ENCODE assay signal across 16 mouse cellular contexts in the genomic region with DNA sequence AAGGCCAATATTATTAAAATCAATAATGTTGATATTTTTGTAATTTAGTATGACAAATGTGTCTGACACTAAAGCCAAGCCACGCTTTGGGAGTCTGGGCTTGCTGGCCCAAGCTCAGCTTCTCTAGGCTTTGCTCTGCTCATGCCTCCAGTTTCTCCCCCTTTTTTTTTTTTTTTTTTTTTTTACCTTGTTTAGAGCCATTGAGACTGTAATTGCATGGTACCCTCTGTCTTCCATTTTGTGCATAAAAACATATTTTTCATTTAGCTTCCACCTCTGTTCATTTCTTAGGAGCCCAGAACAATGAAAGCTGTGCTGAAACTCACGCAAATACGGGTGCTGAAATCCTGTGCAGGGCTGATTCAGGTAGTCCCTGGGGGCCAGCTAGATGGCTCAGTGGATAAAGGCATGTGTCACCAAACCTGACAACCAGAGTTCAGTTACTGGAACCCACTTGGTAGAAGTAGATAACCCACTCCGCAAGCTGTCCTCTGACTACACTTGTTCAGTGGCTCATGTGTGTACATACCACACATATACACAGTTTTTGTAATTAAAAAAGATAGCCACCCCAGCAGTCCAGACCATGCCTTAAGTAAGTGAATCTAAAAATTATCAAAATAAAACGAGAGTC. TPM values are rescaled to one million over a fixed set of nuclear protein-coding genes. Genes with fewer than 3 reads are reported as not detected.
DNase-seq lines count a peak whose midpoint lies in the region; ATAC-seq and TF ChIP-seq lines count a peak whose summit lies in the region.
"Had no signal": no experiment of that assay in that cellular context is flagged by ENCODE, and none has a peak within 500 bp of the region (broad histone marks: within the 10 kb centered on the region; RNA-seq: fewer than 3 reads in every experiment).

No protein-coding gene starts in this region.

- peak overlapping the region; percentile 95; the same call in 1 of the 2 replicates for H3K27ac ChIP-seq in heart, embryonic 10.5 days
- no peak overlapping the region for H3K27ac ChIP-seq in heart, adult 2 months
- peak overlapping the region; percentile 98 for H3K27ac ChIP-seq in MEL (ENCODE audit: control insufficient read depth, low read depth, low read length)
- H3K27ac ChIP-seq in layer of hippocampus, adult 2 months = no peak overlapping the region
- no peak overlapping the region for H3K27ac ChIP-seq in intestine, embryonic 15.5 days
- H3K27ac ChIP-seq: midbrain, embryonic 12.5 days had no signal

- no peak overlapping the region for H3K9ac ChIP-seq in heart, adult 2 months (ENCODE audit: low read depth, low read length)
- H3K9ac ChIP-seq in MEL (ENCODE audit: control insufficient read depth, low read depth, low read length, poor library complexity, severe bottlenecking) = peak overlapping the region; percentile 96
- H3K9ac ChIP-seq in intestine, embryonic 15.5 days = no peak overlapping the region
- H3K9ac ChIP-seq: limb, embryonic 15.5 days had no signal

- no peak for TF ChIP-seq EP300 in heart, adult 2 months (IDR thresholded peaks at IDR 0.05; ENCODE audit: insufficient read depth, low read depth, low read length)
- peak; percentile 70 to 84 for TF ChIP-seq EP300 in MEL (IDR thresholded peaks at IDR 0.05; ENCODE audit: low read depth in 1 of 2, low read length in 2 of 2)

- WGBS in heart, embryonic 10.5 days = 80% methylated on average over 5 of the region's 5 CpGs
- WGBS in heart, adult 2 months = 95% methylated on average over 5 of the region's 5 CpGs
- WGBS in intestine, embryonic 15.5 days = 88% methylated on average over 5 of the region's 5 CpGs

- TF ChIP-seq POLR2A in heart, adult 2 months (IDR thresholded peaks at IDR 0.05; ENCODE audit: insufficient read depth, low read depth, low read length) = no peak
- TF ChIP-seq POLR2A in MEL (IDR thresholded peaks at IDR 0.05; ENCODE audit: control insufficient read depth in 1 of 2, insufficient read depth in 1 of 2, low read depth in 1 of 2, low read length in 2 of 2, poor library complexity in 1 of 2) = no peak

- no peaks in the 10 kb centered on the region for H3K27me3 ChIP-seq in heart, embryonic 10.5 days (ENCODE audit: insufficient read depth, poor library complexity, severe bottlenecking)
- no peaks in the 10 kb centered on the region for H3K27me3 ChIP-seq in heart, adult 2 months (ENCODE audit: control insufficient read depth, insufficient read depth, low read length)
- no peaks in the 10 kb centered on the region for H3K27me3 ChIP-seq in MEL (ENCODE audit: control insufficient read depth in 1 of 2, insufficient read depth in 2 of 2, low read length in 2 of 2)
- no peaks in the 10 kb centered on the region for H3K27me3 ChIP-seq in intestine, embryonic 15.5 days (replicated peaks)
- H3K27me3 ChIP-seq: heart, embryonic 15.5 days; limb, embryonic 15.5 days had no signal

- ATAC-seq in megakaryocyte progenitor cell, adult 5-6 weeks (replicated peaks; ENCODE audit: poor library complexity) = peak; percentile 23; the same call in 1 of the 2 replicates
- ATAC-seq in intestine, embryonic 15.5 days = no peak
- ATAC-seq: inflammation-experienced regulatory T-cells, adult 6 months had no signal

- H3K4me2 ChIP-seq in intestine, embryonic 15.5 days (replicated peaks) = no peak overlapping the region

- TF ChIP-seq CTCF in heart, adult 2 months (IDR thresholded peaks at IDR 0.05) = no peak
- TF ChIP-seq CTCF in MEL (IDR thresholded peaks at IDR 0.05 in 2 of 3, conservative IDR thresholded peaks at IDR 0.05 in 1 of 3; ENCODE audit: control insufficient read depth in 1 of 3, insufficient read depth in 1 of 3, low read depth in 2 of 3, low read length in 3 of 3, poor library complexity in 1 of 3, severe bottlenecking in 1 of 3) = no peak
- no peak for TF ChIP-seq CTCF in layer of hippocampus, adult 2 months (conservative IDR thresholded peaks at IDR 0.05)

- intact Hi-C loops in heart, adult 2 months (cut with DNase I) = no loop called here

- H3K9me3 ChIP-seq in heart, embryonic 10.5 days = no peaks in the 10 kb centered on the region
- no peaks in the 10 kb centered on the region for H3K9me3 ChIP-seq in MEL (replicated peaks; ENCODE audit: insufficient read depth, low read length)
- no peaks in the 10 kb centered on the region for H3K9me3 ChIP-seq in intestine, embryonic 15.5 days
- H3K9me3 ChIP-seq: heart, embryonic 15.5 days; limb, embryonic 15.5 days; midbrain, embryonic 12.5 days had no signal

- no peak for DNase-seq in heart, embryonic 10.5 days (ENCODE audit: low spot score)
- no peak for DNase-seq in heart, adult 2 months
- DNase-seq in MEL (ENCODE audit: low read depth, low spot score) (peak; percentile 84), liver (peak; percentile 80)
- no peak for DNase-seq in layer of hippocampus, adult 2 months (ENCODE audit: low spot score in 2 of 2)
- DNase-seq: adrenal gland, postnatal 36 days; cerebellum, adult 11 months; layer of hippocampus, postnatal 36 days; lung, postnatal 14 days; right cerebral cortex, postnatal 14 days had no signal

- peaks cover 34% of the 10 kb centered on the region for H3K4me1 ChIP-seq in heart, embryonic 10.5 days
- no peaks in the 10 kb centered on the region; the same call in none of the 2 replicates for H3K4me1 ChIP-seq in heart, adult 2 months (ENCODE audit: control insufficient read depth, insufficient read depth, low read length)
- H3K4me1 ChIP-seq in MEL (ENCODE audit: control insufficient read depth in 1 of 2, insufficient read depth in 2 of 2, low read length in 2 of 2) = peaks cover 10 to 28% of the 10 kb centered on the region in 2 experiments; a peak in 3 of 4 replicates
- H3K4me1 ChIP-seq in intestine, embryonic 15.5 days (replicated peaks) = peaks cover 26% of the 10 kb centered on the region

- H3K79me2 ChIP-seq in heart, adult 2 months (replicated peaks; ENCODE audit: control insufficient read depth, insufficient read depth, low read length) = no peaks in the 10 kb centered on the region
- peaks cover 26% of the 10 kb centered on the region for H3K79me2 ChIP-seq in MEL (ENCODE audit: control insufficient read depth, insufficient read depth, low read length, poor library complexity)

- H3K36me3 ChIP-seq in heart, embryonic 10.5 days = peaks cover 17% of the 10 kb centered on the region
- no peaks in the 10 kb centered on the region for H3K36me3 ChIP-seq in heart, adult 2 months (ENCODE audit: control insufficient read depth, insufficient read depth, low read length)
- H3K36me3 ChIP-seq in MEL (ENCODE audit: control insufficient read depth in 1 of 2, insufficient read depth in 2 of 2, low read length in 2 of 2) = peaks cover 0 to 23% of the 10 kb centered on the region in 2 experiments; a peak in 3 of 4 replicates
- peaks cover 6% of the 10 kb centered on the region; the same call in 1 of the 2 replicates for H3K36me3 ChIP-seq in intestine, embryonic 15.5 days

- no peak for TF ChIP-seq RAD21 in MEL (IDR thresholded peaks at IDR 0.05; ENCODE audit: low read depth, low read length)

- H3K4me3 ChIP-seq in heart, embryonic 10.5 days = no peak overlapping the region
- H3K4me3 ChIP-seq in heart, adult 2 months = no peak overlapping the region
- peak overlapping the region; percentile 39 to 89 for H3K4me3 ChIP-seq in MEL (ENCODE audit: control insufficient read depth in 1 of 2, insufficient read depth in 1 of 2, low read depth in 2 of 2, low read length in 2 of 2)
- no peak overlapping the region for H3K4me3 ChIP-seq in layer of hippocampus, adult 2 months
- H3K4me3 ChIP-seq in intestine, embryonic 15.5 days (replicated peaks) = no peak overlapping the region

TF ChIP-seq in MEL, 35 proteins besides CTCF, POLR2A, EP300 and RAD21 (continues in another document):
- TF ChIP-seq MAZ (IDR thresholded peaks at IDR 0.05; ENCODE audit: low read depth, low read length) = 0 out of 2 replicates have a peak, but pooled peaks have one; percentile 62
- TF ChIP-seq TAL1 (IDR thresholded peaks at IDR 0.05; ENCODE audit: low read length) = peak; percentile 70
- TF ChIP-seq NRF1 (IDR thresholded peaks at IDR 0.05; ENCODE audit: insufficient read depth, low read depth, low read length, poor library complexity, severe bottlenecking) = no peak
- no peak for TF ChIP-seq ZKSCAN1 (IDR thresholded peaks at IDR 0.05; ENCODE audit: low read depth, low read length)
- 0 out of 2 replicates have a peak, but pooled peaks have one; percentile 36 for TF ChIP-seq NELFE (IDR thresholded peaks at IDR 0.05; ENCODE audit: low read depth, low read length)
- no peak for TF ChIP-seq MEF2A (IDR thresholded peaks at IDR 0.05; ENCODE audit: extremely low read depth, insufficient replicate concordance, low read depth, low read length, poor library complexity, severe bottlenecking)
- TF ChIP-seq MYC (IDR thresholded peaks at IDR 0.05; ENCODE audit: low read depth, low read length) = peak; percentile 56
- TF ChIP-seq MXI1 (IDR thresholded peaks at IDR 0.05; ENCODE audit: low read depth, low read length) = peak; percentile 71; the same call in 1 of the 2 replicates
- no peak for TF ChIP-seq SMC3 (IDR thresholded peaks at IDR 0.05; ENCODE audit: low read depth, low read length)
- no peak for TF ChIP-seq MAX (IDR thresholded peaks at IDR 0.05; ENCODE audit: low read length)
- peak; percentile 40; the same call in 1 of the 2 replicates for TF ChIP-seq RCOR1 (IDR thresholded peaks at IDR 0.05; ENCODE audit: low read depth, low read length)
- peak; percentile 40; the same call in 1 of the 2 replicates for TF ChIP-seq ETS1 (IDR thresholded peaks at IDR 0.05; ENCODE audit: low read depth, low read length)
- peak; percentile 80 for TF ChIP-seq GATA1 (IDR thresholded peaks at IDR 0.05; ENCODE audit: low read depth, low read length)
- TF ChIP-seq TBP (IDR thresholded peaks at IDR 0.05; ENCODE audit: low read depth, low read length) = peak; percentile 58; the same call in 1 of the 2 replicates
- no peak for TF ChIP-seq BHLHE40 (IDR thresholded peaks at IDR 0.05; ENCODE audit: borderline replicate concordance, low read depth, low read length)
- peak; percentile 71 for TF ChIP-seq SIN3A (IDR thresholded peaks at IDR 0.05; ENCODE audit: low read length)
- peak; percentile 78 for TF ChIP-seq ZNF384 (IDR thresholded peaks at IDR 0.05; ENCODE audit: low read depth, low read length)
- TF ChIP-seq MYB (IDR thresholded peaks at IDR 0.05; ENCODE audit: low read depth, low read length) = peak; percentile 66

RNA-seq across cellular contexts. Expression of a gene that starts 10.1 kb away (rescaled TPM):
- polyA plus RNA-seq in heart, embryonic 10.5 days (2016; fragmentation: Nextera tagmentation; extraction: Ambion mirVana) = 95.8 and 99.3 TPM in 2 replicates
- 10 to 100 TPM; 10.3 to 10.8 TPM for total RNA-seq in heart, adult 2 months (2021)
- 5.4 and 7.1 TPM in 2 replicates for polyA plus RNA-seq in heart, adult 2 months (2012; rRNA removed)
- 65.0 and 67.6 TPM in 2 replicates for total RNA-seq in MEL (2012; rRNA removed)
- polyA plus RNA-seq in MEL (2012; ENCODE audit: insufficient read depth in 1 of 2, insufficient read length in 2 of 2, low read depth in 1 of 2, low replicate concordance in 2 of 2, missing spikeins in 1 of 2) = 100 to 1,000 TPM in 1 of 2 experiments, not detected in 1; 101 TPM
- total RNA-seq in megakaryocyte progenitor cell, adult 5-6 weeks (2015) = 39.5 and 40.0 TPM in 2 replicates
- total RNA-seq in megakaryocyte progenitor cell, adult 5-6 weeks (2017) = 47.9 and 55.2 TPM in 2 replicates
- total RNA-seq in layer of hippocampus, adult 2 months (2021) = 10 to 100 TPM; 14.9 to 18.1 TPM
- polyA plus RNA-seq in intestine, embryonic 15.5 days (2015; fragmentation: Nextera tagmentation; extraction: Ambion mirVana) = 62.8 and 65.7 TPM in 2 replicates

Comparison
In these comparisons a context has a peak if more than half of its experiments do, and no peak if none do; other contexts are left out.
1. H3K27ac ChIP-seq: peak in heart, embryonic 10.5 days (single experiment) and MEL (single experiment); none in heart, adult 2 months (single experiment), layer of hippocampus, adult 2 months (single experiment) and intestine, embryonic 15.5 days (single experiment).
2. DNase-seq: peak in MEL (single experiment) and liver (single experiment); none in heart, embryonic 10.5 days (single experiment), heart, adult 2 months (0 of 2) and layer of hippocampus, adult 2 months (0 of 2).
3. H3K4me3 ChIP-seq: peak in MEL (2 of 2); none in heart, embryonic 10.5 days (single experiment), heart, adult 2 months (single experiment), layer of hippocampus, adult 2 months (single experiment) and intestine, embryonic 15.5 days (single experiment).